Mouse (Mus musculus): ENCODE data around the gene Slc36a2. TPM values are rescaled to one million over a fixed set of nuclear protein-coding genes. Genes with fewer than 3 reads are reported as not detected.

Slc36a2 gene
- polyA plus RNA-seq, 1 experiment from 2014 or later, result 0.51 TPM

GRCm38 (mm10) chr11:55209626-55210353, 24.9 kb upstream of the Slc36a2 start:
- 87% methylated on average over 6 of the region's 6 CpGs for WGBS
- no peaks in the 10 kb centered on the region for H3K27me3 ChIP-seq (replicated peaks)
- H3K27ac ChIP-seq (replicated peaks), result no peak overlapping the region
- H3K9me3 ChIP-seq (replicated peaks), result no peaks in the 10 kb centered on the region
- peaks cover 28% of the 10 kb centered on the region for H3K4me1 ChIP-seq
- H3K36me3 ChIP-seq, result no peaks in the 10 kb centered on the region
- H3K4me2 ChIP-seq, result no peak overlapping the region
- no peak for ATAC-seq (ENCODE audit: low FRiP score)
- H3K4me3 ChIP-seq (replicated peaks), result no peak overlapping the region
- no peak overlapping the region for H3K9ac ChIP-seq (replicated peaks)

DNA sequence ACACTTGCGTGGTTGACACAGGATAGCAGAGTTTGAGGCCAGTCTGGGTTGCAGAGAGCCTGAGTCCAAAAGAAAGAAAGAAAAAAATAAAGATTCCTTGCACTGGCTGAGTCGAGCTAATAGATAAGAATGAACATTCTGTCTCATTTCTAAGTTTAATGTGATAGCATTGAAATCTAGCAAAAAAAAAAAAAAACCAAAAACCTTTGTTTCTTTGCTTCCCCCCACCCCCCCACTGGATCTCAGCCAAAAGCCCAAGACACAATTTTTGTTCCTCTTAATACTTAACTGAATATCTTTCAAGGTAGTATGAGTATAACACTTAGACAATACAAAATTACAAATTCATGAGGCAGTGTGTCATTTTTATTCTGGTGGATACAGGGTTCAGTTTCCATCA, 24.2 kb upstream of the Slc36a2 start:
- no peaks in the 10 kb centered on the region for H3K27me3 ChIP-seq (replicated peaks)
- H3K4me1 ChIP-seq, result peaks cover 30% of the 10 kb centered on the region
- whole genome bisulfite sequencing, result 91% methylated on average over 2 of the region's 2 CpGs
- H3K9me3 ChIP-seq (replicated peaks), result no peaks in the 10 kb centered on the region
- no peak overlapping the region for H3K4me3 ChIP-seq (replicated peaks)
- H3K36me3 ChIP-seq, result no peaks in the 10 kb centered on the region
- ATAC-seq (ENCODE audit: low FRiP score), result no peak
- H3K9ac ChIP-seq (replicated peaks), result no peak overlapping the region
- no peak overlapping the region for H3K4me2 ChIP-seq
- H3K27ac ChIP-seq (replicated peaks), result no peak overlapping the region

DNA sequence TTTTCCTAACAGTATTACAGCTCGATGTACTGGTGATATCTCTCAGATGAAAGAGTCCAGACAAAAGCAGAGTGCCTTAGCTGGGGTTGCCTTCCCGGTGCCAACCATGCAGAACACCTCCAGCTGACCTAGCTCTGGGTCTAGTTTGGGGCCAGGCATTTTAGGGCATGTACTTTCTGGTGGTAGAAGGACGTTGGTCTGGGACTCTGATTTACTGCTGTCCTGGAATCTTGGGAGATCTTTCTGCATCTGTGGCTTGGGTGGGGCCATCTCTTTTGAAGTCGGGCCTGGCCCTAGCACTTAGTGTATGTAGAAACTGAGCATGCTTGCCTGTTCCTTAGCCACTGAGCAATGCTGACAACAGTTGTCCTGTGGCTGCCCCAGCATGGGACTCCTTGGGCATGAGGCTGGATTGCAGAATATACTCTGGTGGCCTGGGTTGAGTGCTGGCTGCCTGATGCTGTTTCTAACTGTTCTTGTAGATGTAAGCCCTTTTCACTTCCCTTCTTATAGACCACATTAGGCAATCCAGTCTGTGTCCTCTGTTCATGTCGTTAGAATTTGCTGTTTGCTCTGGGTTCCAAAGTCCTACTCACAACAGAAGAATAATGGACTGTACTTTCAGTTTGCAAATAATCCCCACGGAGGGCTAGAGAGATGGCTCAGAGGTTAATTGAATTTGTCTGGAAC, 23.3 kb upstream of the Slc36a2 start:
- WGBS, result 73% methylated on average over 6 of the region's 6 CpGs

DNA sequence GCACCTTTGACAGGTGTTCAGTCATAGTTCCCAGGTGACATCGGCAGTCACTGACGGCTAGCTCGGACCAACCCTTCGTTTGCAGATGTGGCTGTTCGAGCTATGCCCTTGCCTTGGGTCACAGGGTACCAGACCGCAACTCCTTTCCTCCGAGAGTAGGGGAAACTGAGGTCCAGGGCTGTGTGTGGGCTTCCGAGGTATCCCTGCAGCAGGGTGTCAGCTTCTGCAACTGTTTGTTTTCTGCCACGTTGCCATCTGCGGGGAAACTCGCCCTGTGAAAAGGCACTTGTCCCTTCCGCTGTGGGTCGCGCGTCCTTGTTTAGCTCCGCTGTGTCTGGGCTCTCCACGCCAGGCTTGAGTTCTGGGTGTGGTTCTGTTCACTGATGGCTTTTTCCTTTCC, 19.7 kb upstream of the Slc36a2 start:
- peak overlapping the region; percentile 74 for H3K27ac ChIP-seq (replicated peaks)
- no peaks in the 10 kb centered on the region for H3K27me3 ChIP-seq (replicated peaks)
- peak overlapping the region; percentile 94 for H3K4me2 ChIP-seq
- peak; percentile 67 for ATAC-seq (ENCODE audit: low FRiP score)
- WGBS, result 4% methylated on average over 17 of the region's 17 CpGs
- H3K4me3 ChIP-seq (replicated peaks), result peak overlapping the region; percentile 96
- H3K36me3 ChIP-seq, result no peaks in the 10 kb centered on the region
- H3K4me1 ChIP-seq, result peaks cover 25% of the 10 kb centered on the region
- H3K9me3 ChIP-seq (replicated peaks), result no peaks in the 10 kb centered on the region
- H3K9ac ChIP-seq (replicated peaks), result peak overlapping the region; percentile 89

More for the DNA sequence above, 23.3 kb upstream of the Slc36a2 start:
- Histone ChIP-seq H3K9ac (replicated peaks) (no peak overlapping the region), H3K4me2 (no peak overlapping the region), H3K4me3 (replicated peaks) (no peak overlapping the region), H3K4me1 (peaks cover 30% of the 10 kb centered on the region), H3K9me3 (replicated peaks) (no peaks in the 10 kb centered on the region), H3K27ac (replicated peaks) (no peak overlapping the region), H3K36me3 (no peaks in the 10 kb centered on the region), H3K27me3 (replicated peaks) (no peaks in the 10 kb centered on the region)
- ATAC-seq (ENCODE audit: low FRiP score), result no peak

DNA sequence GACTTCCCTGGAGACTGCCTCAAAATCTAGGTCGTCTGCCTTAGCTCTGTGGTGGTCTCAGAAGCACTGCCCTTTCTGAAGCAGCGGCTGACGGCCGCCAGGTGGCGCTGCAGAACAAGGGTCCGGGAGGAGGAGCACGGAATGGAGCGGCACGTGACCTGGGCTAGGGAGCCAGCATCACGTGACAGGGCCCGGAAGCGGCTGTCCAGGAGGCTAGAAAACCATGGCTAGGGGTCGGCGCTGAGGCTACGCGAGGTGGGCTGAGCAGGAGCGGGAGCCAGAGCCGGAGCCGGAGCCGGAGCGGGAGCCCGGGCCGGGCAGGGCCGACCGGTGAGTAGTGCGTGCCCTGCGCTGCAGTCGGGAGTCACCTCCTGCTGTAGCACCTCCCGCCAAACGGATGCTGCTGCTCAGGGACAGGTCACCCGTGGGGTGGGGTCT, 19.3 kb upstream of the Slc36a2 start, which contains the start of gene Slc36a1:
Gene Slc36a1, plus strand, starts transcription at position 192 of the 438 bp plus-strand sequence.
- Histone ChIP-seq H3K9me3 (replicated peaks) (no peaks in the 10 kb centered on the region), H3K4me3 (replicated peaks) (peak within 1 kb of the TSS; percentile 96), H3K27me3 (replicated peaks) (no peaks in the 10 kb centered on the region), H3K4me1 (peaks cover 25% of the 10 kb centered on the region), H3K36me3 (no peaks in the 10 kb centered on the region), H3K9ac (replicated peaks) (peak within 1 kb of the TSS; percentile 89), H3K4me2 (peak within 1 kb of the TSS; percentile 94), H3K27ac (replicated peaks) (peak within 1 kb of the TSS; percentile 74)
- peak; percentile 95 for ATAC-seq (ENCODE audit: low FRiP score)
- under 1% methylated on average over 31 of the region's 31 CpGs for WGBS

DNA sequence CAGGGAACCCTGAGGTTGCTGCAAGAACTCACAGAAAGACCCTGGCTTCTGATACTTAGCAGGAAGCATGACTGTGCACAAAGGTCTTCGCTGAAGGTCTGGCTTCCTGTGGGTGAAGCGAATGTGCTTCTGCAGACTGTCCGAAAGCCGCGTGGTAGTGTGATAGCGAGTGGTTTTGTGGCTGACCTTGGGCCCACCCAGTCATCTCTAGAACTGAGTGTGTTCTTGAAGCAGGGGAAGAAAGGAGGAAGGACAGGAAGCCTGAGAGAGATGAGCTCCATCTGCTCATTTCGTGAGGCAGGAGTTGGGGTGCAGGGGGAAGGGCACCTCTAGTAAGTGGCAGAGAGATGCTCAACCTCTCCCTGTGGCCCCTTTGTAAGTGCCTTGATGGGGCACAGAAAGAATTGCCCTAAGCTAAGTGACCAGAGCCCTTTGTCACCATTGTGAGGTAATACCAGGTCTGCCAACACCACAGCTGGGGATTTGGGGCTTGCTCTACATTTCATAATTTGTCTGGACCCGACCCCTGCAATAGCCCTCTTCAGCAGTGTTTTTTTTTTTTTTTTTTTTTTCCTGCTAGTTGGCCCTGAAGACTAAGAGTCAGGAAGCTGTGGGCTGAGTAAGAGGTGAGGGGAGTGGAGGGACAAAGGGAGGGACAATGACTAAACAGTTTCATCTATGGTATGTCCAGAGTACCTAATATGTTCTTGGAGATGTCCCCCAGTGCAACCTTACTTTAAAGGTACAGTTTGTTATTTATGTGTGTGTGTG, 13.0 kb upstream of the Slc36a2 start:
- Histone ChIP-seq H3K27me3 (replicated peaks) (no peaks in the 10 kb centered on the region), H3K36me3 (no peaks in the 10 kb centered on the region), H3K4me3 (replicated peaks) (no peak overlapping the region), H3K4me1 (no peaks in the 10 kb centered on the region), H3K9me3 (replicated peaks) (no peaks in the 10 kb centered on the region), H3K9ac (replicated peaks) (no peak overlapping the region), H3K27ac (replicated peaks) (no peak overlapping the region), H3K4me2 (no peak overlapping the region)
- 88% methylated on average over 8 of the region's 8 CpGs for WGBS
- no peak for ATAC-seq (ENCODE audit: low FRiP score)

- Histone ChIP-seq H3K4me3 (replicated peaks) (no peak overlapping the region), H3K9me3 (replicated peaks) (no peaks in the 10 kb centered on the region), H3K9ac (replicated peaks) (no peak overlapping the region), H3K27ac (replicated peaks) (no peak overlapping the region), H3K27me3 (replicated peaks) (no peaks in the 10 kb centered on the region), H3K4me2 (no peak overlapping the region), H3K4me1 (no peaks in the 10 kb centered on the region), H3K36me3 (no peaks in the 10 kb centered on the region)
- no peak for ATAC-seq (ENCODE audit: low FRiP score)
- WGBS, result 74% methylated on average over 6 of the region's 6 CpGs
These were observed 12.2 kb upstream of the Slc36a2 start for GRCm38 (mm10) chr11:55197086-55197485.

DNA sequence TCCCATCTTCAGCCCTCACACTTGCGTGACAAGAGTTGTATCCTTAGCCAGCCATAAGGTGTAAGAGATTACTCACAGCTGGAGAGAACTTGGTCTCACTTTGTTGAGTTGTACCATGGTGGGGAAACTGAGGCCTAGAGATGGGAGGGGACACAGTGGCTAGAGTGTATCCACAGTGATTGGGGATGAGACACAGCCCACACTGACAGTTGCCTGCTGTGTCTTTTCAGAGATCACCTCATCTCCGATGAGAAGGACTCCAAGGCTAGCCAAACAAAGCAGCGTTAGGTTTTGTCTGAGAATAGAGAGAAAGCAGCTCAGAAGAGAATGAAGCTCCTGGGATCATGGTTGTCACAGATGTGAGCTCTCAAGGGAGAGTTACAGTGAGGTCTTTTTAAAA, 5.3 kb upstream of the Slc36a2 start:
- Histone ChIP-seq H3K4me3 (replicated peaks) (no peak overlapping the region), H3K27me3 (replicated peaks) (no peaks in the 10 kb centered on the region), H3K27ac (replicated peaks) (no peak overlapping the region), H3K4me2 (no peak overlapping the region), H3K4me1 (no peaks in the 10 kb centered on the region), H3K36me3 (no peaks in the 10 kb centered on the region), H3K9ac (replicated peaks) (no peak overlapping the region), H3K9me3 (replicated peaks) (no peaks in the 10 kb centered on the region)
- ATAC-seq (ENCODE audit: low FRiP score), result no peak
- WGBS, result 87% methylated on average over 3 of the region's 3 CpGs

DNA sequence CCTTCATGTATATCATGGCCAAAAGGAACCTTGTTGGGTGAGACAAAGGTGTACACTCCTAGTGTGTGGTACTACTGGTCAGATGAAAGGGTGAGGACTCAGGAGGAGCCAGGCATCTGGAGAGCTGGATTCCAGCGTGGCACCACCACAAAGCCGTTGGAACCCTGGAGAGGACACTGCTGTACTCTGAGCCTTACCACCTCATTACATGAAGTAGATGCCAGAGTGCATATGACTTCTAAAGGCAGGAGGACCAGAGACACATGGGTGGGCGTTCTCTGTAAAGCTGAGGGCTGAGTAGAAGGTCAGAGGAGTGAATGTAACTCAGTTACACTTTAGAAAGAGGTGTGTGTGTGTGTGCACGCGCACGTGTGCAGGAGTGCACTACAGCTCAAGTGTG, 2.9 kb upstream of the Slc36a2 start:
- H3K9ac ChIP-seq (replicated peaks), result no peak overlapping the region
- no peaks in the 10 kb centered on the region for H3K4me1 ChIP-seq
- no peak overlapping the region for H3K27ac ChIP-seq (replicated peaks)
- no peaks in the 10 kb centered on the region for H3K36me3 ChIP-seq
- no peak for ATAC-seq (ENCODE audit: low FRiP score)
- no peak overlapping the region for H3K4me2 ChIP-seq
- no peaks in the 10 kb centered on the region for H3K27me3 ChIP-seq (replicated peaks)
- no peaks in the 10 kb centered on the region for H3K9me3 ChIP-seq (replicated peaks)
- 86% methylated on average over 6 of the region's 6 CpGs for WGBS
- no peak overlapping the region for H3K4me3 ChIP-seq (replicated peaks)

- H3K9me3 ChIP-seq (replicated peaks), result no peaks in the 10 kb centered on the region
These were observed 2.4 kb upstream of the Slc36a2 start for GRCm38 (mm10) chr11:55187292-55187691.

GRCm38 (mm10) chr11:55184246-55184645, 631 bp downstream of the Slc36a2 start:
- Histone ChIP-seq H3K36me3 (no peaks in the 10 kb centered on the region), H3K4me3 (replicated peaks) (no peak overlapping the region), H3K9ac (replicated peaks) (no peak overlapping the region), H3K4me1 (no peaks in the 10 kb centered on the region), H3K4me2 (no peak overlapping the region), H3K27me3 (replicated peaks) (no peaks in the 10 kb centered on the region), H3K27ac (replicated peaks) (no peak overlapping the region), H3K9me3 (replicated peaks) (no peaks in the 10 kb centered on the region)
- 87% methylated on average over 5 of the region's 5 CpGs for WGBS
- ATAC-seq (ENCODE audit: low FRiP score), result no peak

More at GRCm38 (mm10) chr11:55187292-55187691, 2.4 kb upstream of the Slc36a2 start:
- Histone ChIP-seq H3K27me3 (replicated peaks) (no peaks in the 10 kb centered on the region), H3K4me1 (no peaks in the 10 kb centered on the region), H3K4me2 (no peak overlapping the region), H3K27ac (replicated peaks) (no peak overlapping the region), H3K9ac (replicated peaks) (no peak overlapping the region), H3K4me3 (replicated peaks) (no peak overlapping the region), H3K36me3 (no peaks in the 10 kb centered on the region)
- WGBS, result 85% methylated on average over 4 of the region's 4 CpGs
- no peak for ATAC-seq (ENCODE audit: low FRiP score)
